Mouse (Mus musculus) gastrocnemius, postnatal 25 days (tissue): ENCODE results near the gene Stmn3. TPM values are rescaled to one million over a fixed set of nuclear protein-coding genes. Genes with fewer than 3 reads are reported as not detected.
A peak's percentile ranks its signal among the peaks of the same experiment; 100 is the strongest.

Experiments
- DNase-seq: peaks from one replicate; pipeline ENCODE4 v3.0.0; 2022
- total RNA-seq, 2 experiments: library from RNA; stranded (reverse); gene quantifications; 1 replicate in 1 of 2; 2 replicates in 1 of 2; pipeline ENCODE4 v1.2.3; 2021

Stmn3 gene
- total RNA-seq, 2 experiments from 2014 or later: 0.32 TPM; not detected in 1

- no peak for DNase-seq
These were observed 27.5 kb downstream of the Stmn3 start for GRCm38 (mm10) chr2:181286629-181287337.

- DNase-seq: no peak
These were observed 34.3 kb downstream of the Stmn3 start for GRCm38 (mm10) chr2:181279968-181280367.

- DNase-seq: no peak
These were observed 36.4 kb downstream of the Stmn3 start for GRCm38 (mm10) chr2:181277866-181278265.

- DNase-seq: peak; percentile 10
These were observed 37.5 kb downstream of the Stmn3 start for GRCm38 (mm10) chr2:181276766-181277165.

- DNase-seq: no peak
These were observed 39.7 kb downstream of the Stmn3 start for GRCm38 (mm10) chr2:181274639-181275038.

GRCm38 (mm10) chr2:181273829-181274228, 40.5 kb downstream of the Stmn3 start:
- DNase-seq: no peak

- DNase-seq: no peak
These were observed 42.2 kb downstream of the Stmn3 start for GRCm38 (mm10) chr2:181272092-181272491.

- no peak for DNase-seq
These were observed 47.5 kb downstream of the Stmn3 start for GRCm38 (mm10) chr2:181266839-181267238.

Other genes with a start within 250 kb of the Stmn3 start
- not detected for gene Kcnq2, start 179.2 kb downstream of the Stmn3 start, total RNA-seq
- gene Eef1a2, start 157.5 kb downstream of the Stmn3 start, total RNA-seq: 1,000 to 10,000 TPM; 1,917 to 2,157 TPM
- gene Ppdpf, start 127.3 kb downstream of the Stmn3 start, total RNA-seq: 10 to 100 TPM; 44.4 to 49.5 TPM
- not detected for gene Ptk6, start 111.7 kb downstream of the Stmn3 start, total RNA-seq
- gene Srms, start 101.3 kb downstream of the Stmn3 start, total RNA-seq: under 1 TPM; 0.20 to 0.24 TPM
- not detected for gene Fndc11, start 94.5 kb downstream of the Stmn3 start, total RNA-seq
- 1 to 10 TPM; 2.5 to 3.4 TPM for gene Helz2, start 72.5 kb downstream of the Stmn3 start, total RNA-seq
- 1 to 10 TPM; 6.1 to 6.3 TPM for gene Gmeb2, start 26.5 kb downstream of the Stmn3 start, total RNA-seq
- gene Rtel1, start 5.2 kb upstream of the Stmn3 start, total RNA-seq: 10 to 100 TPM in 1 of 2 experiments, 1 to 10 TPM in 1; 9.9 to 14.9 TPM
- 10 to 100 TPM; 12.8 to 13.1 TPM for gene Zgpat, start 50.4 kb upstream of the Stmn3 start, total RNA-seq
- 10 to 100 TPM; 25.0 to 29.3 TPM for gene Arfrp1, start 50.9 kb upstream of the Stmn3 start, total RNA-seq
- 1 to 10 TPM; 4.2 to 5.5 TPM for gene Lime1, start 65.6 kb upstream of the Stmn3 start, total RNA-seq
- 1 to 10 TPM; 3.5 TPM for gene Zbtb46, start 144.9 kb upstream of the Stmn3 start, total RNA-seq
- gene Abhd16b, start 178.7 kb upstream of the Stmn3 start, total RNA-seq: not detected
- gene Tpd52l2, start 182.6 kb upstream of the Stmn3 start, total RNA-seq: 10 to 100 TPM; 46.1 to 48.2 TPM
- 10 to 100 TPM; 43.8 to 46.3 TPM for gene Dnajc5, start 206.0 kb upstream of the Stmn3 start, total RNA-seq